Mouse (Mus musculus) heart, embryonic 14.5 days (tissue): ENCODE data around the gene D930007J09Rik. TPM values are rescaled to one million over a fixed set of nuclear protein-coding genes. Genes with fewer than 3 reads are reported as not detected.

Experiments
- ATAC-seq: fragments of 200-750 bp; cut with Nextera tagmentation; 2 replicates; pipeline ENCODE4 v1.8.0; 2017; ENCODE audit warnings: low read depth, moderate TSS enrichment; ENCODE audit not compliant: insufficient number of reproducible peaks, insufficient read depth, low FRiP score
- H3K27ac ChIP-seq, 2 experiments: fragments of 200-500 bp in 1 of 2; fragments of 300-500 bp in 1 of 2; sonication (generic) in 1 of 2; replicated peaks in 1 of 2; 2 replicates each; pipeline ENCODE4 v1.5.1; 2012 to 2014; ENCODE audit warnings: low read depth in 2 of 2, low read length in 2 of 2, control low read depth in 1 of 2, mild to moderate bottlenecking in 1 of 2, mixed read lengths in 1 of 2; ENCODE audit not compliant: control insufficient read depth in 1 of 2, insufficient read depth in 1 of 2
- H3K27me3 ChIP-seq: fragments of 300-500 bp; sonication (generic); 2 replicates; pipeline ENCODE4 v1.6.1; 2014; ENCODE audit warnings: mild to moderate bottlenecking, low read length, control low read depth; ENCODE audit not compliant: control insufficient read depth, insufficient read depth
- H3K36me3 ChIP-seq: fragments of 300-500 bp; sonication (generic); 2 replicates; pipeline ENCODE4 v1.6.1; 2014; ENCODE audit warnings: mild to moderate bottlenecking, control low read depth, low read length, mixed read lengths; ENCODE audit not compliant: control insufficient read depth, insufficient read depth
- H3K4me1 ChIP-seq, 2 experiments: fragments of 200-500 bp in 1 of 2; fragments of 300-500 bp in 1 of 2; sonication (generic) in 1 of 2; 2 replicates each; pipeline ENCODE4 v1.6.1; 2012 to 2014; ENCODE audit warnings: low read length in 2 of 2, control low read depth in 1 of 2, mixed read lengths in 1 of 2; ENCODE audit not compliant: control insufficient read depth in 2 of 2, insufficient read depth in 2 of 2
- H3K4me2 ChIP-seq: fragments of 300-500 bp; sonication (generic); 2 replicates; pipeline ENCODE4 v1.6.1; 2014; ENCODE audit warnings: mild to moderate bottlenecking, low read length
- H3K4me3 ChIP-seq, 2 experiments: fragments of 200-500 bp in 1 of 2; fragments of 300-500 bp in 1 of 2; sonication (generic) in 1 of 2; 2 replicates each; pipeline ENCODE4 v1.5.1; 2012 to 2014; ENCODE audit warnings: low read length in 2 of 2, mild to moderate bottlenecking in 2 of 2, control low read depth in 1 of 2, low read depth in 1 of 2, moderate library complexity in 1 of 2; ENCODE audit not compliant: control insufficient read depth in 1 of 2, insufficient read depth in 1 of 2
- H3K9ac ChIP-seq: fragments of 300-500 bp; sonication (generic); 2 replicates; pipeline ENCODE4 v1.6.1; 2014; ENCODE audit warnings: mild to moderate bottlenecking, low read length
- H3K9me3 ChIP-seq: fragments of 300-500 bp; sonication (generic); 2 replicates; pipeline ENCODE4 v1.6.1; 2016; ENCODE audit warnings: low read length, control low read depth; ENCODE audit not compliant: control insufficient read depth
- WGBS: fragments of 180-500 bp; shearing (Covaris S2); extraction: QIAGEN DNeasy Blood & Tissue Kit; methylation state at CpG from one replicate; pipeline ENCODE4 v1.1.7; 2014; 5-methylcytosine and 5-hydroxymethylcytosine counted together
- polyA plus RNA-seq: library from polyadenylated mRNA; unstranded; fragments of >200 nt; fragmentation: Nextera tagmentation; extraction: Ambion mirVana; gene quantifications from 2 replicates; pipeline ENCODE4 v1.2.1, GENCODE M21; 2014

The D930007J09Rik gene
- polyA plus RNA-seq, 1 experiment from 2014 or later, result not detected

- no peak for ATAC-seq
- no peak overlapping the region for H3K9ac ChIP-seq
- no peaks in the 10 kb centered on the region for H3K27me3 ChIP-seq
- WGBS, result 80% methylated on average over 9 of the region's 9 CpGs
- peak overlapping the region; percentile 0 to 50; a peak in 3 of 4 replicates for H3K27ac ChIP-seq
- H3K36me3 ChIP-seq, result no peaks in the 10 kb centered on the region
- no peak overlapping the region for H3K4me3 ChIP-seq
- H3K4me1 ChIP-seq, result peaks cover 8 to 15% of the 10 kb centered on the region in 2 experiments
- H3K4me2 ChIP-seq, result no peak overlapping the region; the same call in 1 of the 2 replicates
- no peaks in the 10 kb centered on the region for H3K9me3 ChIP-seq
These were observed 26.8 kb downstream of the D930007J09Rik start for GRCm38 (mm10) chr13:32775889-32776288.

- H3K4me3 ChIP-seq, result no peak overlapping the region
- H3K9me3 ChIP-seq, result no peaks in the 10 kb centered on the region
- H3K36me3 ChIP-seq, result no peaks in the 10 kb centered on the region
- WGBS, result 8% methylated on average over 3 of the region's 3 CpGs
- H3K4me1 ChIP-seq, result peaks cover 6 to 15% of the 10 kb centered on the region in 2 experiments
- ATAC-seq, result no peak
- H3K27me3 ChIP-seq, result no peaks in the 10 kb centered on the region
- H3K4me2 ChIP-seq, result no peak overlapping the region
- H3K9ac ChIP-seq, result no peak overlapping the region
- peak overlapping the region; percentile 41 to 61 for H3K27ac ChIP-seq
These were observed 32.7 kb downstream of the D930007J09Rik start for GRCm38 (mm10) chr13:32769960-32770359.

DNA sequence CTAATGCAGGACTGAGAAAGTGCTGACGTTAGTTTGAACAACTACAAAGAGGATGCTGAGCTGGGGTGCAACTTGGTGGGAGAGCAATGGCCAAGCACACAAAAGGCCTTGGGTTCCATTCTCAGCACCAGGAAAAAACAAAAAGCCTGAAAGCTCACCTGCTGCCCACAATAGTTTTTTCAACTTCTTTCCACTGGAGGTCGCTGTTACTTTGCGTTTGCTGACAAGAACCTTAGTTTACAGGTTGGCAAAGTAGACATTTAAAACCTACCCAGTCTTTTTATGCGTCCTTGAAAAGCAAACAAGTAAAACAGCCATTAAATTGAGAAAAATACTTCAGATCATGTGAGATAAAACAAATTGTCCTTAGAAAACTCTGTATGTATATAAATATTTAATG lies 34.5 kb downstream of the D930007J09Rik start:
- H3K36me3 ChIP-seq, result no peaks in the 10 kb centered on the region
- H3K27me3 ChIP-seq, result no peaks in the 10 kb centered on the region
- ATAC-seq, result no peak
- H3K4me1 ChIP-seq, result peaks cover 10 to 26% of the 10 kb centered on the region in 2 experiments
- H3K4me2 ChIP-seq, result no peak overlapping the region
- no peak overlapping the region for H3K27ac ChIP-seq
- WGBS, result 10% methylated on average over 4 of the region's 4 CpGs
- no peak overlapping the region for H3K9ac ChIP-seq
- no peak overlapping the region for H3K4me3 ChIP-seq
- no peaks in the 10 kb centered on the region for H3K9me3 ChIP-seq

DNA sequence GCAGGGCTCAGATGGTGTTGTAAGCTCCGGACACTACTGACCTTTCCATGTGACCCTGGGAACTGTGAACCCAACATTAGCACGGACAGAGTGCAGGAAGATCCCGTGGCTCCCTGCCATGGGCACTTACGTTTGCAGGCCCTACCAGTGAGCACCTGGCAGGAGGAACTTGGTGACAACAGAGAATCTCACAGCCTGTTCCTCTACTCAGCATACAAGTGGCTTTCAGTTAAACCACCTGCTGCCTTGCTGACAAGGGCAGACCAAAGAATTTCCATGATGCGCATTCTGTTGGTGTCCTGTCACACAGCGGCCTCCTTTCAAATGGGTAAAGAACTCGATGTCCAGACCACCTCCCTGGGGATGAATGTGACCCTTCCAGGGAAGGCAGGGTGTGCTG lies 38.2 kb downstream of the D930007J09Rik start:
- H3K27ac ChIP-seq, result 0 out of 4 replicates have a peak overlapping the region, but pooled peaks of 1 of the 2 experiments have one; percentile 21
- H3K9ac ChIP-seq, result no peak overlapping the region
- H3K9me3 ChIP-seq, result no peaks in the 10 kb centered on the region
- WGBS, result 11% methylated on average over 7 of the region's 7 CpGs
- H3K27me3 ChIP-seq, result no peaks in the 10 kb centered on the region
- H3K4me3 ChIP-seq, result no peak overlapping the region
- peaks cover 5 to 20% of the 10 kb centered on the region in 2 experiments for H3K4me1 ChIP-seq
- no peaks in the 10 kb centered on the region for H3K36me3 ChIP-seq
- no peak overlapping the region for H3K4me2 ChIP-seq
- ATAC-seq, result peak; percentile 64; the same call in 1 of the 2 replicates

- Histone ChIP-seq H3K27ac (no peak overlapping the region), H3K4me3 (no peak overlapping the region), H3K4me1 (peaks cover 8 to 17% of the 10 kb centered on the region in 2 experiments), H3K36me3 (no peaks in the 10 kb centered on the region), H3K9ac (no peak overlapping the region), H3K4me2 (no peak overlapping the region), H3K27me3 (no peaks in the 10 kb centered on the region), H3K9me3 (no peaks in the 10 kb centered on the region)
- 58% methylated on average over 3 of the region's 3 CpGs for WGBS
- no peak for ATAC-seq
These were observed 39.5 kb downstream of the D930007J09Rik start for GRCm38 (mm10) chr13:32763141-32763540.

DNA sequence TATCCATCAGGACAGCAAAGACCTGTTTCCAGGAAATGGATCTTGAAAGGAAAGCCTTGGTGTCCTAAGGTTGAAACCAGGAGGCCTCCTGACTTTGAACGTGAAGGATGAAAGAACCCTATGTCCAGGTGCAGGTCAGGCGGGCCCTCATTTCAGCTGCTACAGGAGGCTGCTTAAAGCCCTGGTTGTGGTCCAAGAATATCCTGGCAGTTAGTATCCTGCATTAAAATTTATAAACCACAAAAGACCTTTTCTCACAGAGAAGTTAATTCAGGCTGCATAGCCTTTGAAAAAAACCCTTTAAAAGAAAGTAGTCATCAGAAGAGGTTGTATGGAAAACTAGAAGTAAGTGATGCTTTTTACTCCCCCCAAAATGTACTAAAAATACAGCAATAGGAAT lies 41.9 kb downstream of the D930007J09Rik start:
- H3K27ac ChIP-seq, result no peak overlapping the region
- H3K36me3 ChIP-seq, result no peaks in the 10 kb centered on the region
- no peak overlapping the region for H3K4me2 ChIP-seq
- no peak for ATAC-seq
- no peaks in the 10 kb centered on the region for H3K27me3 ChIP-seq
- WGBS, result 78% methylated on average over 2 of the region's 2 CpGs
- no peaks in the 10 kb centered on the region for H3K9me3 ChIP-seq
- no peak overlapping the region for H3K9ac ChIP-seq
- no peak overlapping the region for H3K4me3 ChIP-seq
- peaks cover 8 to 17% of the 10 kb centered on the region in 2 experiments for H3K4me1 ChIP-seq

GRCm38 (mm10) chr13:32759036-32759435 lies 43.6 kb downstream of the D930007J09Rik start:
- no peak for ATAC-seq
- WGBS, result 16% methylated on average over 4 of the region's 4 CpGs

More at GRCm38 (mm10) chr13:32759036-32759435, 43.6 kb downstream of the D930007J09Rik start:
- Histone ChIP-seq H3K4me3 (no peak overlapping the region), H3K4me1 (peaks cover 3 to 10% of the 10 kb centered on the region in 2 experiments), H3K9me3 (no peaks in the 10 kb centered on the region), H3K27me3 (no peaks in the 10 kb centered on the region), H3K27ac (no peak overlapping the region), H3K4me2 (no peak overlapping the region), H3K9ac (no peak overlapping the region), H3K36me3 (no peaks in the 10 kb centered on the region)
